ENCODE assay signal across 9 mouse cellular contexts in genomic region chr4:63056641-63057415, GRCm38 (mm10).
DNase-seq lines count a peak whose midpoint lies in the region; ATAC-seq and TF ChIP-seq lines count a peak whose summit lies in the region.
"Had no signal": no experiment of that assay in that cellular context is flagged by ENCODE, and none has a peak within 500 bp of the region (broad histone marks: within the 10 kb centered on the region; RNA-seq: fewer than 3 reads in every experiment).

No protein-coding gene starts in this region.

- H3K4me2 ChIP-seq in kidney, embryonic 14.5 days (replicated peaks; ENCODE audit: low read depth, low read length), result 0 out of 2 replicates have a peak overlapping the region, but pooled peaks have one; percentile 11
- no peak overlapping the region for H3K4me2 ChIP-seq in embryonic facial prominence, embryonic 12.5 days (replicated peaks)
- H3K4me2 ChIP-seq in intestine, postnatal 0 days (replicated peaks; ENCODE audit: low read depth), result no peak overlapping the region
- no peak overlapping the region for H3K4me2 ChIP-seq in neural tube, embryonic 13.5 days

- H3K27me3 ChIP-seq in kidney, embryonic 14.5 days (ENCODE audit: control insufficient read depth, insufficient read depth, low read length), result no peaks in the 10 kb centered on the region
- H3K27me3 ChIP-seq in embryonic facial prominence, embryonic 12.5 days, result no peaks in the 10 kb centered on the region
- H3K27me3 ChIP-seq in intestine, postnatal 0 days (replicated peaks; ENCODE audit: control insufficient read depth, insufficient read depth, low read length), result no peaks in the 10 kb centered on the region
- no peaks in the 10 kb centered on the region for H3K27me3 ChIP-seq in neural tube, embryonic 13.5 days

- H3K4me3 ChIP-seq in kidney, embryonic 14.5 days (ENCODE audit: low read length), result no peak overlapping the region
- H3K4me3 ChIP-seq in embryonic facial prominence, embryonic 12.5 days, result no peak overlapping the region
- no peak overlapping the region for H3K4me3 ChIP-seq in intestine, postnatal 0 days (ENCODE audit: low read depth, low read length)
- no peak overlapping the region for H3K4me3 ChIP-seq in neural tube, embryonic 13.5 days

- peaks cover 57% of the 10 kb centered on the region for H3K4me1 ChIP-seq in kidney, embryonic 14.5 days (ENCODE audit: control insufficient read depth, insufficient read depth, low read length)
- peaks cover 43% of the 10 kb centered on the region for H3K4me1 ChIP-seq in embryonic facial prominence, embryonic 12.5 days
- peaks cover 13% of the 10 kb centered on the region for H3K4me1 ChIP-seq in intestine, postnatal 0 days (replicated peaks; ENCODE audit: control insufficient read depth, insufficient read depth, low read length)
- H3K4me1 ChIP-seq in neural tube, embryonic 13.5 days (replicated peaks), result peaks cover 82% of the 10 kb centered on the region

- WGBS in kidney, embryonic 14.5 days, result 25% methylated on average over 7 of the region's 7 CpGs
- 30% methylated on average over 7 of the region's 7 CpGs for WGBS in embryonic facial prominence, embryonic 12.5 days
- 30% methylated on average over 7 of the region's 7 CpGs for WGBS in intestine, postnatal 0 days
- 21% methylated on average over 7 of the region's 7 CpGs for WGBS in neural tube, embryonic 13.5 days

- no peaks in the 10 kb centered on the region for H3K9me3 ChIP-seq in kidney, embryonic 14.5 days (ENCODE audit: control insufficient read depth, low read length)
- no peaks in the 10 kb centered on the region for H3K9me3 ChIP-seq in embryonic facial prominence, embryonic 12.5 days
- no peaks in the 10 kb centered on the region for H3K9me3 ChIP-seq in intestine, postnatal 0 days (ENCODE audit: control insufficient read depth)
- no peaks in the 10 kb centered on the region for H3K9me3 ChIP-seq in neural tube, embryonic 13.5 days

- H3K27ac ChIP-seq in kidney, embryonic 14.5 days (ENCODE audit: low read depth, low read length), result peak overlapping the region; percentile 89
- peak overlapping the region; percentile 77 for H3K27ac ChIP-seq in embryonic facial prominence, embryonic 12.5 days
- H3K27ac ChIP-seq in intestine, postnatal 0 days (ENCODE audit: low read depth, low read length), result no peak overlapping the region
- H3K27ac ChIP-seq in neural tube, embryonic 13.5 days (replicated peaks), result peak overlapping the region; percentile 90

- no peaks in the 10 kb centered on the region; the same call in 1 of the 2 replicates for H3K36me3 ChIP-seq in kidney, embryonic 14.5 days (ENCODE audit: control insufficient read depth, insufficient read depth, low read length)
- H3K36me3 ChIP-seq in embryonic facial prominence, embryonic 12.5 days, result no peaks in the 10 kb centered on the region
- no peaks in the 10 kb centered on the region for H3K36me3 ChIP-seq in intestine, postnatal 0 days (ENCODE audit: control insufficient read depth, insufficient read depth)
- no peaks in the 10 kb centered on the region for H3K36me3 ChIP-seq in neural tube, embryonic 13.5 days

- TF ChIP-seq CTCF in intestine, postnatal 0 days (IDR thresholded peaks at IDR 0.05; ENCODE audit: low read depth), result no peak

- DNase-seq in kidney, adult 9 months, result no peak
- no peak for DNase-seq in frontal cortex, adult 2 months (ENCODE audit: extremely low spot score in 1 of 2, low spot score in 1 of 2)
- DNase-seq in cerebellum, adult 11-12 months, result no peak
- DNase-seq in urinary bladder, adult 2 months (ENCODE audit: low spot score), result no peak
- DNase-seq: gastrocnemius, postnatal 25 days had no signal

- H3K9ac ChIP-seq in kidney, embryonic 14.5 days (ENCODE audit: low read depth, low read length), result no peak overlapping the region
- no peak overlapping the region for H3K9ac ChIP-seq in embryonic facial prominence, embryonic 12.5 days
- H3K9ac ChIP-seq in intestine, postnatal 0 days (ENCODE audit: low read depth, low read length), result no peak overlapping the region
- no peak overlapping the region for H3K9ac ChIP-seq in neural tube, embryonic 13.5 days

- ATAC-seq in kidney, embryonic 14.5 days (ENCODE audit: low FRiP score, low TSS enrichment), result peak; percentile 51; the same call in 1 of the 2 replicates
- ATAC-seq in embryonic facial prominence, embryonic 12.5 days (ENCODE audit: insufficient number of reproducible peaks, insufficient read depth, low FRiP score, low TSS enrichment), result peak; percentile 42; the same call in 1 of the 2 replicates
- peak; percentile 60 for ATAC-seq in intestine, postnatal 0 days
- ATAC-seq in neural tube, embryonic 13.5 days (ENCODE audit: low read depth), result peak; percentile 30; the same call in 1 of the 2 replicates
